Mouse (Mus musculus) liver, embryonic 11.5 days (tissue): ENCODE measurements at regions not wholly inside any gene's neighbourhood (a gene's known extent, or its start where the extent isn't known, plus 50 kb on each side); places are given as distances from the start of the nearest gene placed in this dataset.

Source experiments
- ATAC-seq: fragments of 200-750 bp; cut with Nextera tagmentation; replicated peaks from 2 replicates; pipeline ENCODE4 v1.8.0; 2017; ENCODE audit warnings: moderate number of reproducible peaks, mild to moderate bottlenecking, moderate TSS enrichment, moderate library complexity; ENCODE audit not compliant: low FRiP score
- DNase-seq: peaks from one replicate; pipeline ENCODE4 v3.0.0-alpha.2; 2017; ENCODE audit warnings: low spot score
- H3K27ac ChIP-seq: fragments of 300-500 bp; sonication (generic); 2 replicates; pipeline ENCODE4 v1.5.1; 2014; ENCODE audit warnings: mild to moderate bottlenecking, low read depth, low read length, control low read depth
- H3K27me3 ChIP-seq: fragments of 300-500 bp; sonication (generic); replicated peaks from 2 replicates; pipeline ENCODE4 v1.6.1; 2014; ENCODE audit warnings: low read length, mixed read lengths; ENCODE audit not compliant: control insufficient read depth, insufficient read depth
- H3K36me3 ChIP-seq: fragments of 300-500 bp; sonication (generic); 2 replicates; pipeline ENCODE4 v1.6.1; 2014; ENCODE audit warnings: mild to moderate bottlenecking, low read length, moderate library complexity, mixed read lengths; ENCODE audit not compliant: control insufficient read depth, insufficient read depth
- H3K4me1 ChIP-seq: fragments of 300-500 bp; sonication (generic); replicated peaks from 2 replicates; pipeline ENCODE4 v1.6.1; 2014; ENCODE audit warnings: low read length, mixed read lengths; ENCODE audit not compliant: control insufficient read depth, insufficient read depth
- H3K4me2 ChIP-seq: fragments of 300-500 bp; sonication (generic); 2 replicates; pipeline ENCODE4 v1.6.1; 2014; ENCODE audit warnings: mild to moderate bottlenecking, control low read depth, moderate library complexity
- H3K4me3 ChIP-seq: fragments of 300-500 bp; sonication (generic); 2 replicates; pipeline ENCODE4 v1.5.1; 2014; ENCODE audit warnings: low read depth, low read length, control low read depth
- H3K9ac ChIP-seq: fragments of 300-500 bp; sonication (generic); 2 replicates; pipeline ENCODE4 v1.6.1; 2014; ENCODE audit warnings: low read depth, low read length, control low read depth
- H3K9me3 ChIP-seq: fragments of 300-500 bp; sonication (generic); 2 replicates; pipeline ENCODE4 v1.6.1; 2016; ENCODE audit warnings: low read length, inconsistent platforms, mixed read lengths; ENCODE audit not compliant: control insufficient read depth
- WGBS: fragments of 180-500 bp; shearing (Covaris S2); extraction: QIAGEN DNeasy Blood & Tissue Kit; methylation state at CpG from one replicate; pipeline ENCODE4 v1.1.7; 2014; 5-methylcytosine and 5-hydroxymethylcytosine counted together

GRCm38 (mm10) chr5:88834137-88834536, 52.5 kb upstream of the Slc4a4 start:
- Histone ChIP-seq H3K4me2 (no peak overlapping the region), H3K36me3 (no peaks in the 10 kb centered on the region), H3K27ac (no peak overlapping the region), H3K9ac (no peak overlapping the region), H3K27me3 (no peaks in the 10 kb centered on the region), H3K9me3 (no peaks in the 10 kb centered on the region), H3K4me3 (no peak overlapping the region), H3K4me1 (no peaks in the 10 kb centered on the region)
- no peak for DNase-seq
- no peak for ATAC-seq
- 76% methylated on average over 1 of the region's 1 CpGs for WGBS

- Histone ChIP-seq H3K36me3 (no peaks in the 10 kb centered on the region), H3K4me1 (no peaks in the 10 kb centered on the region), H3K4me2 (no peak overlapping the region), H3K4me3 (no peak overlapping the region), H3K27me3 (no peaks in the 10 kb centered on the region), H3K9me3 (no peaks in the 10 kb centered on the region), H3K27ac (no peak overlapping the region), H3K9ac (no peak overlapping the region)
- DNase-seq (no peak), ATAC-seq (no peak)
- WGBS: 87% methylated on average over 7 of the region's 7 CpGs
These were observed 51.6 kb upstream of the Slc4a4 start for GRCm38 (mm10) chr5:88835053-88835452.

- Histone ChIP-seq H3K27me3 (no peaks in the 10 kb centered on the region), H3K4me2 (no peak overlapping the region), H3K36me3 (no peaks in the 10 kb centered on the region), H3K4me1 (no peaks in the 10 kb centered on the region), H3K27ac (no peak overlapping the region), H3K9ac (no peak overlapping the region), H3K4me3 (no peak overlapping the region), H3K9me3 (no peaks in the 10 kb centered on the region)
- ATAC-seq: 0 out of 2 replicates have a peak, but pooled peaks have one; percentile 41
- 76% methylated on average over 6 of the region's 6 CpGs for WGBS
- no peak for DNase-seq
These were observed 50.7 kb upstream of the Slc4a4 start for GRCm38 (mm10) chr5:88835958-88836357.
